Mouse (Mus musculus): ENCODE data around the gene Sox15. TPM values are rescaled to one million over a fixed set of nuclear protein-coding genes. Genes with fewer than 3 reads are reported as not detected.
A peak's percentile ranks its signal among the peaks of the same experiment; 100 is the strongest.
"Not testable (repeated sequence)": the region's sequence is repeated elsewhere in the genome, so short reads cannot be mapped to it uniquely, and the experiment has no call there.

Sox15 gene
- polyA plus RNA-seq, 2 experiments, result not detected

DNA sequence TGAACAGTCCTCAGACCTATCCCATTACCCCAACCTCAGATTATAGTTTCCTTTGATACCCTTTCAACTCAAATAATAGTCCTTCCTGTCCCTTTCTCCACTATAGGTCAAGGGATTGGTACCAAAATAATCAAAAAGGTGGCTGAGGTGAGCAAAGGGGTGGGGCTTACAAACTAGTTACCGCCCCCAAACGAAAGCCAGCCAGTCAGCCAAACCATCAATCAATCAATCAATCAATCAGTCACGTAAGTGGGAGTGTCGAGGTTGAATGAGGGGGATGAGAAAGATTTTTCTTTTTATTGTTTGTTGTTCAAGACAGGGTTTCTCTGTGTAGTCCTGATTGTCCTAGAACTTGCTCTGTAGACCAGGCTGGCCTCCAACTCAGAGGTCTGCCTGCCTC, 32.1 kb upstream of the Sox15 start:
- H3K4me1 ChIP-seq (replicated peaks; ENCODE audit: control insufficient read depth in 2 of 2, insufficient read depth in 2 of 2, low read length in 1 of 2), result peaks cover 16 to 28% of the 10 kb centered on the region in 2 experiments
- no peaks in the 10 kb centered on the region for H3K27me3 ChIP-seq (ENCODE audit: control insufficient read depth, insufficient read depth, low read length)
- 69% methylated on average over 4 of the region's 4 CpGs for WGBS (ENCODE audit: insufficient replicate concordance)
- DNase-seq (ENCODE audit: low read depth in 3 of 3, low spot score in 3 of 3) (no peak), ATAC-seq (ENCODE audit: insufficient read depth) (no peak)
- no peaks in the 10 kb centered on the region for H3K36me3 ChIP-seq (replicated peaks; ENCODE audit: control insufficient read depth, insufficient read depth, low read depth)
- H3K9ac ChIP-seq (replicated peaks), result no peak overlapping the region
- TF ChIP-seq EP300 (IDR thresholded peaks at IDR 0.05; ENCODE audit: low read depth) (no peak), CTCF (IDR thresholded peaks at IDR 0.05; ENCODE audit: low read depth) (no peak)
- H3K4me2 ChIP-seq (ENCODE audit: low read depth), result peak overlapping the region; percentile 84
- H3K4me3 ChIP-seq (ENCODE audit: insufficient read depth in 1 of 2, low read depth in 2 of 2, low read length in 2 of 2), result no peak overlapping the region
- H3K27ac ChIP-seq, result no peak overlapping the region
- H3K9me3 ChIP-seq (ENCODE audit: control insufficient read depth, low read length), result no peaks in the 10 kb centered on the region

DNA sequence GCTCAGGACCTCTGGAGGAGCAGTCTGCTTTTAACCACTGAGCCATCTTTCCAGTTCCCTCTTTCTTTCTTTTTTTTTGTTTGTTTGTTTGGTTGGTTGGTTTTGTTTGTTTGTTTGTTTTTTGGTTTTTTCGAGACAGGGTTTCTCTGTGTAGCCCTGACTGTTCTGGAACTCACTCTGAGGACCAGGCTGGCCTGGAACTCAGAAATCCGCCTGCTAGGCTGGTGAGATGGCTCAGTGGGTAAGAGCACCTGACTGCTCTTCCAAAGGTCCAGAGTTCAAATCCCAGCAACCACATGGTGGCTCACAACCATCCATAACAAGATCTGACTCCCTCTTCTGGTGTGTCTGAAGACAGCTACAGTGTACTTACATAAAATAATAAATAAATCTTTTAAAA, 30.8 kb upstream of the Sox15 start:
- H3K4me2 ChIP-seq (ENCODE audit: low read depth); H3K27ac ChIP-seq; H3K4me3 ChIP-seq (ENCODE audit: insufficient read depth in 1 of 2, low read depth in 2 of 2, low read length in 2 of 2); DNase-seq (ENCODE audit: low read depth in 3 of 3, low spot score in 3 of 3); H3K9ac ChIP-seq (replicated peaks); ATAC-seq (ENCODE audit: insufficient read depth); H3K36me3 ChIP-seq (replicated peaks; ENCODE audit: control insufficient read depth, insufficient read depth, low read depth); H3K9me3 ChIP-seq (ENCODE audit: control insufficient read depth, low read length); H3K27me3 ChIP-seq (ENCODE audit: control insufficient read depth, insufficient read depth, low read length): not testable (repeated sequence)
- H3K4me1 ChIP-seq (replicated peaks; ENCODE audit: control insufficient read depth in 2 of 2, insufficient read depth in 2 of 2, low read length in 1 of 2), result peaks cover 16 to 23% of the 10 kb centered on the region in 2 experiments
- WGBS (ENCODE audit: insufficient replicate concordance), result 67% methylated on average over 2 of the region's 2 CpGs

DNA sequence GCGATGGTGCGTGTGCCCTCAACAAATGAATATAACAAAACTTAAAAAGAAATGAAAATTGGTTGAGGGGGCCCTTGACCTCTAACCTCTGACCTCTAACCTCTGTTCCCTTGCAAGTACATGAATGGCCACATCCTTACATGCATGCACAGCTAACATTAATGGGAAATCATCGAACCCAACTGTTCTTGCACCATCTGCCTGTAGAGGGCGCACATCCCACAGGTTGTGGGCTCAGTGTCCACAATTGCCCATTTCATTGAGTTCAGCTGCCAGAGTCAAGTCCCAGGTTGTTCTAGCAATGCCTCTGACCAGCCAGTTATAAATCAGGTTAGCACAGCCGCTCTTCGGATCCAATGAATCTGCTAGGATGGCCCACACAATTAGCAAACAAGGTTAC, 26.8 kb upstream of the Sox15 start:
- Histone ChIP-seq H3K4me1 (replicated peaks; ENCODE audit: control insufficient read depth in 2 of 2, insufficient read depth in 2 of 2, low read length in 1 of 2) (peaks cover 3 to 5% of the 10 kb centered on the region in 2 experiments; a peak in 3 of 4 replicates), H3K4me2 (ENCODE audit: low read depth) (no peak overlapping the region), H3K4me3 (ENCODE audit: insufficient read depth in 1 of 2, low read depth in 2 of 2, low read length in 2 of 2) (no peak overlapping the region), H3K27ac (no peak overlapping the region), H3K9ac (replicated peaks) (no peak overlapping the region), H3K36me3 (replicated peaks; ENCODE audit: control insufficient read depth, insufficient read depth, low read depth) (no peaks in the 10 kb centered on the region), H3K27me3 (ENCODE audit: control insufficient read depth, insufficient read depth, low read length) (no peaks in the 10 kb centered on the region), H3K9me3 (ENCODE audit: control insufficient read depth, low read length) (no peaks in the 10 kb centered on the region)
- ATAC-seq (ENCODE audit: insufficient read depth) (no peak), DNase-seq (ENCODE audit: low read depth in 3 of 3, low spot score in 3 of 3) (peak; percentile 62 to 74 (median 70))
- 29% methylated on average over 6 of the region's 6 CpGs for WGBS (ENCODE audit: insufficient replicate concordance)
- TF ChIP-seq CTCF (IDR thresholded peaks at IDR 0.05; ENCODE audit: low read depth) (peak; percentile 99), EP300 (IDR thresholded peaks at IDR 0.05; ENCODE audit: low read depth) (no peak)

DNA sequence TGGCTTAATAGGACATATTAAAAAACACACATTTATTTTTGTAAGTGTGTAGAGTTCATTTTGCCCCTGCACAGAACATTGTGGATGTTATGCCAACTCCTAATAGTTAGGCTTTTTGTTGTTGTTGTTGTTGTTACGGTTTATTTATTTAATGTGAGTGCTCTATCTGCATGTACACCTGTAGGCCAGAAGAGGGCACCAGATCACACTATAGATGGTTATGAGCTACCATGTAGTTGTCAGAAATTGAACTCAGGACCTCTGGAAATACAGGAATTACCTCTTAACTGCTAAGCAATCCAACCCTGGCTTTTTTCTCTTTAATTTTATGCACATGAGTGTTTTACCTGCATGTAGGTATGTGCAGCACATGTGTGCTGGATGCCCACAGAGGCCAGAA, 25.3 kb upstream of the Sox15 start:
- Histone ChIP-seq H3K4me2 (ENCODE audit: low read depth) (no peak overlapping the region), H3K27ac (no peak overlapping the region), H3K9ac (replicated peaks) (no peak overlapping the region), H3K4me3 (ENCODE audit: insufficient read depth in 1 of 2, low read depth in 2 of 2, low read length in 2 of 2) (no peak overlapping the region), H3K9me3 (ENCODE audit: control insufficient read depth, low read length) (no peaks in the 10 kb centered on the region), H3K4me1 (replicated peaks; ENCODE audit: control insufficient read depth in 2 of 2, insufficient read depth in 2 of 2, low read length in 1 of 2) (peaks cover 11 to 12% of the 10 kb centered on the region in 2 experiments), H3K36me3 (replicated peaks; ENCODE audit: control insufficient read depth, insufficient read depth, low read depth) (no peaks in the 10 kb centered on the region; the same call in 1 of the 2 replicates), H3K27me3 (ENCODE audit: control insufficient read depth, insufficient read depth, low read length) (no peaks in the 10 kb centered on the region)
- DNase-seq (ENCODE audit: low read depth in 3 of 3, low spot score in 3 of 3) (no peak), ATAC-seq (ENCODE audit: insufficient read depth) (no peak)
- WGBS (ENCODE audit: insufficient replicate concordance), result 61% methylated on average over 1 of the region's 1 CpGs
- TF ChIP-seq CTCF (IDR thresholded peaks at IDR 0.05; ENCODE audit: low read depth), result peak; percentile 74
- TF ChIP-seq EP300 (IDR thresholded peaks at IDR 0.05; ENCODE audit: low read depth), result no peak

DNA sequence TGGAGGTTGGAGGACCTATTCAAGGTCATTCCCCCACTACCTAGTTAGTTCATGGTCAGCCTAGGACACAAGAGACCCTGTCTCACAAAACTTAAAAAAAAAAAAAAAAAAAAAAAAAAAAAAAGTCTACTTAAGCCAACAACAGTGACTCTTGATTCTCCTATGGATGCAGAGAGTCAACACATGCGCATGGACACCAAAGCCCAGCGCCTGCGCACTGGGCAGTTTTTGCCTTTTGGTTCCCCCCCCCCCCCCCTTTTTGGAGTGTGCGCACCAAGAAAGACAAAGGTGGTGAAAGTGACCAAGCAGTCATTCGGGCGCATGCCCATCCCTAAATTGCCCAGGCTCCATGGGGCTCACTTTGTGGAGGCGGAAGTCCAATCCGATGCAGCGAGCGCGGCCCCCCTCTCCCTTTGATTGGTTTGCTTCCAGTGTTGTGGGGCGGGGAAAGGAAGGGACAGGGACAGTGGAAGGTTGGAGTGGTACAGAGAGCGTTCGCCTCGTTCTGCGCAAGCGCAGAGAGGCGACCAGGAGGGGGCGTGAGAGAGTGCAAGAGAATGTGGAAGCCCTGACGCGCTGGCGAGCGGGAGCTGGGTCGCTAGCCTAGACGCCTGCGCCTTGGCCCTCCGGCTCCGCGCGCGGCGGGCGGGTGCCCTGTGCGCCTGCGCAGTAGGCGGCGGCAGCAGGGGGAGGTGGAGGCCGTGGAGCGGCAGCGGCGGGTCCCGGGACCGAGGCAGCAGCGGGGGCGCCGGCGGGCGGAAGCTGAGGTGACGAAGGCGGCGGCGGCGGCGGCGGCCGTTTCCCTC, 22.6 kb upstream of the Sox15 start, which contains the start of gene Fxr2:
Gene Fxr2, plus strand, starts transcription at position 707 of the 806 bp plus-strand sequence.
- peak within 1 kb of the TSS; percentile 79 for H3K27ac ChIP-seq
- peak within 1 kb of the TSS; percentile 91 for H3K4me2 ChIP-seq (ENCODE audit: low read depth)
- H3K9ac ChIP-seq (replicated peaks), result peak within 1 kb of the TSS; percentile 92
- DNase-seq (ENCODE audit: low read depth in 3 of 3, low spot score in 3 of 3) (peak; percentile 99 to 100 (median 99)), ATAC-seq (ENCODE audit: insufficient read depth) (peak; percentile 96)
- under 1% methylated on average over 55 of the region's 56 CpGs for WGBS (ENCODE audit: insufficient replicate concordance)
- no peaks in the 10 kb centered on the region; the same call in 1 of the 2 replicates for H3K36me3 ChIP-seq (replicated peaks; ENCODE audit: control insufficient read depth, insufficient read depth, low read depth)
- H3K27me3 ChIP-seq (ENCODE audit: control insufficient read depth, insufficient read depth, low read length), result no peaks in the 10 kb centered on the region
- H3K9me3 ChIP-seq (ENCODE audit: control insufficient read depth, low read length), result no peaks in the 10 kb centered on the region
- peaks cover 20 to 21% of the 10 kb centered on the region in 2 experiments for H3K4me1 ChIP-seq (replicated peaks; ENCODE audit: control insufficient read depth in 2 of 2, insufficient read depth in 2 of 2, low read length in 1 of 2)
- no peak for TF ChIP-seq EP300 (IDR thresholded peaks at IDR 0.05; ENCODE audit: low read depth)
- peak; percentile 94 for TF ChIP-seq CTCF (IDR thresholded peaks at IDR 0.05; ENCODE audit: low read depth)
- H3K4me3 ChIP-seq (ENCODE audit: insufficient read depth in 1 of 2, low read depth in 2 of 2, low read length in 2 of 2), result peak within 1 kb of the TSS; percentile 85 to 97
